21 mouse cellular contexts compared by ENCODE assay signal in the genomic region with DNA sequence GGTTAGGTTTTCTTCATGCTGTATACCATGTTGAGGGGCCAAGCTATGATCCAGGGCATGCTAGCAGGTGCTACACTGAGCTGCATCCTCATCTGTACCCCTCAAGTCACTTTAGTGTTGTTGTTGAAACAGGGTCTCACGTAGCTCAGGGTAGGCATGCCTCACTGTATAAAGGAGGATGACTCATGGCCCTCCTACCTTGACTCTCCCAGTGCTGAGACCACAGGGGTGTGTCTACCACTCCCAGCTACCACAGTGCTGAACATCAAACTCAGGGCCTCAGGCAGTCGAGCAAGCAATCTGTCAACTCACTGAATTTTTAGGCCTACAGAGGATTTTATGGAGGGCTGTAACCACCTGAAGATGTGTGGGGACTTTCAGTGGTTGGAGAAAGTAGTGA.
"Had no signal": no experiment of that assay in that cellular context is flagged by ENCODE, and none has a peak within 500 bp of the region (broad histone marks: within the 10 kb centered on the region; RNA-seq: fewer than 3 reads in every experiment).

No protein-coding gene starts in this region.

- H3K36me3 ChIP-seq: kidney, embryonic 15.5 days; liver, embryonic 13.5 days; midbrain, embryonic 13.5 days; neural tube, embryonic 12.5 days; neural tube, embryonic 15.5 days had no signal

- DNase-seq: kidney, adult 8-10 months; kidney, postnatal 10 days; kidney, postnatal 36 days; layer of hippocampus, postnatal 36 days; liver, embryonic 13.5 days; lung, adult 2 months; lung, postnatal 10 days; lung, postnatal 36 days; right cerebral cortex, adult 18-20 months; right cerebral cortex, postnatal 14 days; right cerebral cortex, postnatal 4 days; thymus, adult 2 months; thymus, postnatal 14 days; thymus, postnatal 4 days had no signal

- H3K4me3 ChIP-seq: kidney, embryonic 15.5 days; left cerebral cortex, adult 2 months; liver, embryonic 13.5 days; midbrain, embryonic 13.5 days; neural tube, embryonic 12.5 days; neural tube, embryonic 15.5 days had no signal

- ATAC-seq: intestine, postnatal 0 days; midbrain, embryonic 13.5 days; midbrain, embryonic 16.5 days had no signal

- H3K9me3 ChIP-seq: kidney, embryonic 15.5 days; liver, embryonic 13.5 days; midbrain, embryonic 13.5 days; neural tube, embryonic 12.5 days; neural tube, embryonic 15.5 days had no signal

- H3K4me1 ChIP-seq: liver, embryonic 13.5 days; neural tube, embryonic 12.5 days; neural tube, embryonic 15.5 days had no signal

- H3K27me3 ChIP-seq: kidney, embryonic 15.5 days; liver, embryonic 13.5 days; midbrain, embryonic 13.5 days; neural tube, embryonic 12.5 days; neural tube, embryonic 15.5 days had no signal
